In the genomic region with DNA sequence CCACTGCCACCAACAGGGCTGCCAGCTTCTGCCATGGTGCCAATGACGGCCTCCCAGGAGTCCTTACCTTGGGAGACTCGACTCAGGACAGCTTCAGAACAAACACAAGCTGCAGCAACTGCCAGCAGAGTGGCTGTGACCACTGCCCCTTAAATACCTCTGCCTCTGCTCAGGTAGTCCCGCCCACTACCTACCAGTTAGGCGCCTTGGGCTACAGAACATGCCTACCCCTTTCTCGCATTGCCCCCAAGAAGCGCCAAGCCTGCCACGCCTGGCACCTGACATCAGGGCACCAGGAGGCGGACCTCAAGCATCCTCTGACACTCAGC, we compare ENCODE assay signal across 15 mouse cellular contexts. TPM values are rescaled to one million over a fixed set of nuclear protein-coding genes. Genes with fewer than 3 reads are reported as not detected.
DNase-seq lines count a peak whose midpoint lies in the region; ATAC-seq and TF ChIP-seq lines count a peak whose summit lies in the region.
"Not testable (repeated sequence)": the region's sequence is repeated elsewhere in the genome, so short reads cannot be mapped to it uniquely, and the experiment has no call there.
"Had no signal": no experiment of that assay in that cellular context is flagged by ENCODE, and none has a peak within 500 bp of the region (broad histone marks: within the 10 kb centered on the region; RNA-seq: fewer than 3 reads in every experiment).

A gene (minus strand): TSS at position 35 of the 329 bp plus-strand sequence.

- not testable (repeated sequence) for H3K9ac ChIP-seq in embryonic facial prominence, embryonic 13.5 days; forebrain, postnatal 0 days; hindbrain, embryonic 11.5 days (ENCODE audit: low read depth, low read length); kidney, embryonic 14.5 days (ENCODE audit: low read depth, low read length); liver, embryonic 13.5 days; midbrain, embryonic 11.5 days (ENCODE audit: low read length); neural tube, embryonic 14.5 days (replicated peaks; ENCODE audit: low read depth, low read length)

- not testable (repeated sequence) for H3K27me3 ChIP-seq in embryonic facial prominence, embryonic 13.5 days; forebrain, postnatal 0 days (ENCODE audit: insufficient read depth, low read length); hindbrain, embryonic 11.5 days (ENCODE audit: control insufficient read depth, insufficient read depth, low read length); kidney, embryonic 14.5 days (ENCODE audit: control insufficient read depth, insufficient read depth, low read length); liver, embryonic 13.5 days; midbrain, embryonic 11.5 days (ENCODE audit: control insufficient read depth, insufficient read depth, low read length); neural tube, embryonic 14.5 days (ENCODE audit: control insufficient read depth, insufficient read depth, low read length)

- H3K27ac ChIP-seq in embryonic facial prominence, embryonic 13.5 days; forebrain, postnatal 0 days (ENCODE audit: low read depth, low read length); hindbrain, embryonic 11.5 days (ENCODE audit: low read depth, low read length); kidney, embryonic 14.5 days (ENCODE audit: low read depth, low read length); liver, embryonic 13.5 days; midbrain, embryonic 11.5 days (ENCODE audit: low read depth, low read length); neural tube, embryonic 14.5 days (ENCODE audit: low read depth, low read length): not testable (repeated sequence)

- H3K4me1 ChIP-seq in embryonic facial prominence, embryonic 13.5 days; forebrain, postnatal 0 days (ENCODE audit: insufficient read depth); hindbrain, embryonic 11.5 days (replicated peaks; ENCODE audit: control insufficient read depth, insufficient read depth, low read length); kidney, embryonic 14.5 days (ENCODE audit: control insufficient read depth, insufficient read depth, low read length); liver, embryonic 13.5 days (replicated peaks); midbrain, embryonic 11.5 days (ENCODE audit: control insufficient read depth, insufficient read depth, low read length); neural tube, embryonic 14.5 days (ENCODE audit: control insufficient read depth, insufficient read depth, low read length): not testable (repeated sequence)

- TF ChIP-seq CTCF in forebrain, postnatal 0 days (IDR thresholded peaks at IDR 0.05; ENCODE audit: low read depth): not testable (repeated sequence)

- ATAC-seq in embryonic facial prominence, embryonic 13.5 days (ENCODE audit: insufficient number of reproducible peaks, insufficient read depth, low FRiP score, low TSS enrichment, low read depth): peak; percentile 67
- peak; percentile 35 for ATAC-seq in forebrain, postnatal 0 days
- peak; percentile 58 for ATAC-seq in hindbrain, embryonic 11.5 days (ENCODE audit: low FRiP score)
- peak; percentile 69 for ATAC-seq in kidney, embryonic 14.5 days (ENCODE audit: low FRiP score, low TSS enrichment)
- peak; percentile 45 for ATAC-seq in liver, embryonic 13.5 days (ENCODE audit: low read depth)
- ATAC-seq in midbrain, embryonic 11.5 days (ENCODE audit: low FRiP score): peak; percentile 64
- ATAC-seq in neural tube, embryonic 14.5 days (ENCODE audit: low read depth): peak; percentile 56

- 80% methylated on average over 5 of the region's 8 CpGs for WGBS in embryonic facial prominence, embryonic 13.5 days
- 88% methylated on average over 7 of the region's 8 CpGs for WGBS in forebrain, postnatal 0 days
- 78% methylated on average over 5 of the region's 8 CpGs for WGBS in hindbrain, embryonic 11.5 days
- WGBS in kidney, embryonic 14.5 days: 89% methylated on average over 5 of the region's 8 CpGs
- WGBS in liver, embryonic 13.5 days (ENCODE audit: insufficient replicate concordance): 61% methylated on average over 6 of the region's 8 CpGs
- WGBS in midbrain, embryonic 11.5 days: 78% methylated on average over 6 of the region's 8 CpGs
- WGBS in neural tube, embryonic 14.5 days: 84% methylated on average over 5 of the region's 8 CpGs

- H3K9me3 ChIP-seq in embryonic facial prominence, embryonic 13.5 days: peaks cover 18% of the 10 kb centered on the region
- H3K9me3 ChIP-seq in forebrain, postnatal 0 days (ENCODE audit: low read length): peaks cover 20% of the 10 kb centered on the region
- H3K9me3 ChIP-seq in hindbrain, embryonic 11.5 days (ENCODE audit: control insufficient read depth, low read length): peaks cover 11% of the 10 kb centered on the region
- peaks cover 15% of the 10 kb centered on the region for H3K9me3 ChIP-seq in kidney, embryonic 14.5 days (ENCODE audit: control insufficient read depth, low read length)
- peaks cover 23% of the 10 kb centered on the region for H3K9me3 ChIP-seq in liver, embryonic 13.5 days (replicated peaks)
- not testable (repeated sequence) for H3K9me3 ChIP-seq in midbrain, embryonic 11.5 days (ENCODE audit: control insufficient read depth, low read length)
- H3K9me3 ChIP-seq in neural tube, embryonic 14.5 days (ENCODE audit: control insufficient read depth, low read length): peaks cover 13% of the 10 kb centered on the region

- H3K4me2 ChIP-seq in embryonic facial prominence, embryonic 13.5 days; forebrain, postnatal 0 days (ENCODE audit: low read depth); hindbrain, embryonic 11.5 days (replicated peaks; ENCODE audit: low read depth, low read length); kidney, embryonic 14.5 days (replicated peaks; ENCODE audit: low read depth, low read length); liver, embryonic 13.5 days; midbrain, embryonic 11.5 days; neural tube, embryonic 14.5 days (ENCODE audit: low read depth, low read length): not testable (repeated sequence)

- not testable (repeated sequence) for DNase-seq in forebrain, postnatal 0 days; hindbrain, embryonic 11.5 days (ENCODE audit: low spot score); liver, embryonic 13.5 days; midbrain, embryonic 11.5 days (ENCODE audit: low spot score, missing footprints)
- peak; percentile 52 to 84 for DNase-seq in urinary bladder, postnatal 4 days (ENCODE audit: low spot score in 2 of 2)

- H3K36me3 ChIP-seq in embryonic facial prominence, embryonic 13.5 days; forebrain, postnatal 0 days (ENCODE audit: insufficient read depth); hindbrain, embryonic 11.5 days (ENCODE audit: control insufficient read depth, insufficient read depth, low read length); kidney, embryonic 14.5 days (ENCODE audit: control insufficient read depth, insufficient read depth, low read length); liver, embryonic 13.5 days; midbrain, embryonic 11.5 days (ENCODE audit: control insufficient read depth, insufficient read depth, low read length); neural tube, embryonic 14.5 days (ENCODE audit: control insufficient read depth, insufficient read depth, low read length): not testable (repeated sequence)

- H3K4me3 ChIP-seq in embryonic facial prominence, embryonic 13.5 days; forebrain, postnatal 0 days (ENCODE audit: low read depth, low read length); hindbrain, embryonic 11.5 days (ENCODE audit: low read depth, low read length); kidney, embryonic 14.5 days (ENCODE audit: low read length); liver, embryonic 13.5 days (replicated peaks); midbrain, embryonic 11.5 days (ENCODE audit: low read depth, low read length); neural tube, embryonic 14.5 days (ENCODE audit: low read depth, low read length): not testable (repeated sequence)

RNA-seq across cellular contexts. Expression of the gene that starts here (rescaled TPM):
- not detected in 2 replicates for polyA plus RNA-seq in embryonic facial prominence, embryonic 13.5 days (2015; fragmentation: Nextera tagmentation; extraction: Ambion mirVana)
- total RNA-seq in forebrain, postnatal 0 days (2014; rRNA removed): 0.76 TPM in 1 of 2 replicates, not detected in the other
- not detected in 2 replicates for polyA plus RNA-seq in forebrain, postnatal 0 days (2015; fragmentation: Nextera tagmentation; extraction: Ambion mirVana)
- not detected in 2 replicates for polyA plus RNA-seq in hindbrain, embryonic 11.5 days (2014; fragmentation: Nextera tagmentation; extraction: Ambion mirVana)
- polyA plus RNA-seq in kidney, embryonic 14.5 days (2014; fragmentation: Nextera tagmentation; extraction: Ambion mirVana): not detected in 2 replicates
- polyA plus RNA-seq in liver, embryonic 13.5 days (2015; fragmentation: Nextera tagmentation; extraction: Ambion mirVana): not detected in 2 replicates
- not detected in 2 replicates for polyA plus RNA-seq in midbrain, embryonic 11.5 days (2014; fragmentation: Nextera tagmentation; extraction: Ambion mirVana)
- polyA plus RNA-seq in neural tube, embryonic 14.5 days (2014; fragmentation: Nextera tagmentation; extraction: Ambion mirVana): not detected in 2 replicates
- total RNA-seq: adrenal gland, postnatal 4 days; gastrocnemius, adult 8-10 months; left cerebral cortex, adult 18-20 months; liver, adult 2 months; megakaryocyte-erythroid progenitor cell, adult 5-6 weeks had no signal
- polyA plus RNA-seq: heart, embryonic 10.5 days; inflammation-experienced regulatory T-cells, adult 6 months; liver, adult 2 months had no signal

Comparison
In these comparisons a context has a peak if more than half of its experiments do, and no peak if none do; other contexts are left out.
1. Peak in ATAC-seq in embryonic facial prominence, embryonic 13.5 days; RNA of the gene not detected or under 1 TPM.
2. Peak in ATAC-seq in forebrain, postnatal 0 days; RNA of the gene not detected or under 1 TPM.
3. Peak in ATAC-seq in hindbrain, embryonic 11.5 days; RNA of the gene not detected or under 1 TPM.
4. Peak in ATAC-seq in kidney, embryonic 14.5 days; RNA of the gene not detected or under 1 TPM.
5. Peak in ATAC-seq in liver, embryonic 13.5 days; RNA of the gene not detected or under 1 TPM.
6. Peak in ATAC-seq in midbrain, embryonic 11.5 days; RNA of the gene not detected or under 1 TPM.
7. Peak in ATAC-seq in neural tube, embryonic 14.5 days; RNA of the gene not detected or under 1 TPM.